Mouse (Mus musculus): ENCODE results near the gene Fev. TPM values are rescaled to one million over a fixed set of nuclear protein-coding genes. Genes with fewer than 3 reads are reported as not detected.

Fev gene
- polyA plus RNA-seq, 1 experiment: not detected

- Histone ChIP-seq H3K27me3 (ENCODE audit: control insufficient read depth, insufficient read depth, low read length, poor library complexity, severe bottlenecking) (peaks cover 28% of the 10 kb centered on the region), H3K4me1 (ENCODE audit: control insufficient read depth, insufficient read depth, low read length) (no peaks in the 10 kb centered on the region), H3K36me3 (ENCODE audit: control insufficient read depth, insufficient read depth, low read length, poor library complexity, severe bottlenecking) (no peaks in the 10 kb centered on the region), H3K27ac (ENCODE audit: insufficient read depth, low read length) (no peak overlapping the region), H3K9ac (ENCODE audit: low read depth, poor library complexity, severe bottlenecking) (no peak overlapping the region), H3K4me3 (ENCODE audit: low read depth, low read length) (no peak overlapping the region; the same call in 1 of the 2 replicates), H3K9me3 (replicated peaks; ENCODE audit: control insufficient read depth, insufficient read depth, low read length, poor library complexity, severe bottlenecking) (no peaks in the 10 kb centered on the region)
- TF ChIP-seq EP300 (IDR thresholded peaks at IDR 0.05; ENCODE audit: insufficient read depth, low read depth, low read length) (no peak), POLR2A (IDR thresholded peaks at IDR 0.05; ENCODE audit: insufficient read depth, low read length) (no peak), CTCF (IDR thresholded peaks at IDR 0.05; ENCODE audit: low read depth, low read length) (no peak)
Measured at GRCm38 (mm10) chr1:74882828-74883227, 2.4 kb downstream of the Fev start.

- Histone ChIP-seq H3K9ac (ENCODE audit: low read depth, poor library complexity, severe bottlenecking) (peak overlapping the region; percentile 36; the same call in 1 of the 2 replicates), H3K9me3 (replicated peaks; ENCODE audit: control insufficient read depth, insufficient read depth, low read length, poor library complexity, severe bottlenecking) (no peaks in the 10 kb centered on the region), H3K4me1 (ENCODE audit: control insufficient read depth, insufficient read depth, low read length) (no peaks in the 10 kb centered on the region), H3K36me3 (ENCODE audit: control insufficient read depth, insufficient read depth, low read length, poor library complexity, severe bottlenecking) (no peaks in the 10 kb centered on the region), H3K4me3 (ENCODE audit: low read depth, low read length) (peak overlapping the region; percentile 31), H3K27me3 (ENCODE audit: control insufficient read depth, insufficient read depth, low read length, poor library complexity, severe bottlenecking) (peaks cover 26% of the 10 kb centered on the region), H3K27ac (ENCODE audit: insufficient read depth, low read length) (no peak overlapping the region)
- TF ChIP-seq EP300 (IDR thresholded peaks at IDR 0.05; ENCODE audit: insufficient read depth, low read depth, low read length) (no peak), CTCF (IDR thresholded peaks at IDR 0.05; ENCODE audit: low read depth, low read length) (no peak)
Measured at GRCm38 (mm10) chr1:74882055-74882734, 3.0 kb downstream of the Fev start.

- H3K9ac ChIP-seq (ENCODE audit: low read depth, poor library complexity, severe bottlenecking): no peak overlapping the region
- H3K4me1 ChIP-seq (ENCODE audit: control insufficient read depth, insufficient read depth, low read length): no peaks in the 10 kb centered on the region
- H3K9me3 ChIP-seq (replicated peaks; ENCODE audit: control insufficient read depth, insufficient read depth, low read length, poor library complexity, severe bottlenecking): no peaks in the 10 kb centered on the region
- no peak overlapping the region for H3K27ac ChIP-seq (ENCODE audit: insufficient read depth, low read length)
- no peaks in the 10 kb centered on the region for H3K36me3 ChIP-seq (ENCODE audit: control insufficient read depth, insufficient read depth, low read length, poor library complexity, severe bottlenecking)
- TF ChIP-seq POLR2A (IDR thresholded peaks at IDR 0.05; ENCODE audit: insufficient read depth, low read length): no peak
- TF ChIP-seq EP300 (IDR thresholded peaks at IDR 0.05; ENCODE audit: insufficient read depth, low read depth, low read length): no peak
- TF ChIP-seq CTCF (IDR thresholded peaks at IDR 0.05; ENCODE audit: low read depth, low read length): peak; percentile 95
- peaks cover 22% of the 10 kb centered on the region for H3K27me3 ChIP-seq (ENCODE audit: control insufficient read depth, insufficient read depth, low read length, poor library complexity, severe bottlenecking)
- H3K4me3 ChIP-seq (ENCODE audit: low read depth, low read length): no peak overlapping the region
Measured at GRCm38 (mm10) chr1:74880785-74881360, 4.3 kb downstream of the Fev start.

- H3K4me1 ChIP-seq (ENCODE audit: control insufficient read depth, insufficient read depth, low read length): no peaks in the 10 kb centered on the region
Measured at GRCm38 (mm10) chr1:74877199-74877598, 8.0 kb downstream of the Fev start.

GRCm38 (mm10) chr1:74872218-74872617 is 13.0 kb downstream of the Fev start:
- Histone ChIP-seq H3K4me3 (ENCODE audit: low read depth, low read length) (no peak overlapping the region), H3K9me3 (replicated peaks; ENCODE audit: control insufficient read depth, insufficient read depth, low read length, poor library complexity, severe bottlenecking) (no peaks in the 10 kb centered on the region), H3K27me3 (ENCODE audit: control insufficient read depth, insufficient read depth, low read length, poor library complexity, severe bottlenecking) (no peaks in the 10 kb centered on the region), H3K4me1 (ENCODE audit: control insufficient read depth, insufficient read depth, low read length) (no peaks in the 10 kb centered on the region), H3K9ac (ENCODE audit: low read depth, poor library complexity, severe bottlenecking) (no peak overlapping the region), H3K27ac (ENCODE audit: insufficient read depth, low read length) (no peak overlapping the region), H3K36me3 (ENCODE audit: control insufficient read depth, insufficient read depth, low read length, poor library complexity, severe bottlenecking) (no peaks in the 10 kb centered on the region)
- TF ChIP-seq POLR2A (IDR thresholded peaks at IDR 0.05; ENCODE audit: insufficient read depth, low read length) (no peak), EP300 (IDR thresholded peaks at IDR 0.05; ENCODE audit: insufficient read depth, low read depth, low read length) (no peak), CTCF (IDR thresholded peaks at IDR 0.05; ENCODE audit: low read depth, low read length) (no peak)

More at GRCm38 (mm10) chr1:74877199-74877598, 8.0 kb downstream of the Fev start:
- no peaks in the 10 kb centered on the region for H3K36me3 ChIP-seq (ENCODE audit: control insufficient read depth, insufficient read depth, low read length, poor library complexity, severe bottlenecking)
- H3K4me3 ChIP-seq (ENCODE audit: low read depth, low read length): no peak overlapping the region
- no peak for TF ChIP-seq CTCF (IDR thresholded peaks at IDR 0.05; ENCODE audit: low read depth, low read length)
- no peak for TF ChIP-seq EP300 (IDR thresholded peaks at IDR 0.05; ENCODE audit: insufficient read depth, low read depth, low read length)
- no peak for TF ChIP-seq POLR2A (IDR thresholded peaks at IDR 0.05; ENCODE audit: insufficient read depth, low read length)
- no peaks in the 10 kb centered on the region for H3K9me3 ChIP-seq (replicated peaks; ENCODE audit: control insufficient read depth, insufficient read depth, low read length, poor library complexity, severe bottlenecking)
- peaks cover 6% of the 10 kb centered on the region for H3K27me3 ChIP-seq (ENCODE audit: control insufficient read depth, insufficient read depth, low read length, poor library complexity, severe bottlenecking)
- H3K9ac ChIP-seq (ENCODE audit: low read depth, poor library complexity, severe bottlenecking): no peak overlapping the region
- H3K27ac ChIP-seq (ENCODE audit: insufficient read depth, low read length): no peak overlapping the region

- Histone ChIP-seq H3K4me1 (ENCODE audit: control insufficient read depth, insufficient read depth, low read length) (peaks cover 5% of the 10 kb centered on the region), H3K36me3 (ENCODE audit: control insufficient read depth, insufficient read depth, low read length, poor library complexity, severe bottlenecking) (no peaks in the 10 kb centered on the region), H3K27ac (ENCODE audit: insufficient read depth, low read length) (no peak overlapping the region), H3K9ac (ENCODE audit: low read depth, poor library complexity, severe bottlenecking) (no peak overlapping the region), H3K27me3 (ENCODE audit: control insufficient read depth, insufficient read depth, low read length, poor library complexity, severe bottlenecking) (no peaks in the 10 kb centered on the region), H3K4me3 (ENCODE audit: low read depth, low read length) (no peak overlapping the region), H3K9me3 (replicated peaks; ENCODE audit: control insufficient read depth, insufficient read depth, low read length, poor library complexity, severe bottlenecking) (no peaks in the 10 kb centered on the region)
- peak; percentile 48 for TF ChIP-seq CTCF (IDR thresholded peaks at IDR 0.05; ENCODE audit: low read depth, low read length)
- no peak for TF ChIP-seq EP300 (IDR thresholded peaks at IDR 0.05; ENCODE audit: insufficient read depth, low read depth, low read length)
Measured at GRCm38 (mm10) chr1:74861783-74862182, 23.4 kb downstream of the Fev start.

Measured in ES-Bruce4 (cell line).